Mouse (Mus musculus) urinary bladder, postnatal 36 days (tissue): ENCODE measurements around the gene Stx1b.
"Not testable (repeated sequence)": the region's sequence is repeated elsewhere in the genome, so short reads cannot be mapped to it uniquely, and the experiment has no call there.

ENCODE experiments used
- DNase-seq, 2 experiments: peaks; one replicate each; pipeline ENCODE4 v3.0.0; 2022; ENCODE audit warnings: low spot score in 2 of 2, mixed read lengths in 1 of 2

Stx1b gene

GRCm38 (mm10) chr7:127824176-127824871 is at the start of gene Stx1b, which contains the start of gene Stx4a:
TSS of gene Stx1b (minus strand) at chr7:127824549.
TSS of gene Stx4a (plus strand) at chr7:127824294.
- no peak for DNase-seq

DNA sequence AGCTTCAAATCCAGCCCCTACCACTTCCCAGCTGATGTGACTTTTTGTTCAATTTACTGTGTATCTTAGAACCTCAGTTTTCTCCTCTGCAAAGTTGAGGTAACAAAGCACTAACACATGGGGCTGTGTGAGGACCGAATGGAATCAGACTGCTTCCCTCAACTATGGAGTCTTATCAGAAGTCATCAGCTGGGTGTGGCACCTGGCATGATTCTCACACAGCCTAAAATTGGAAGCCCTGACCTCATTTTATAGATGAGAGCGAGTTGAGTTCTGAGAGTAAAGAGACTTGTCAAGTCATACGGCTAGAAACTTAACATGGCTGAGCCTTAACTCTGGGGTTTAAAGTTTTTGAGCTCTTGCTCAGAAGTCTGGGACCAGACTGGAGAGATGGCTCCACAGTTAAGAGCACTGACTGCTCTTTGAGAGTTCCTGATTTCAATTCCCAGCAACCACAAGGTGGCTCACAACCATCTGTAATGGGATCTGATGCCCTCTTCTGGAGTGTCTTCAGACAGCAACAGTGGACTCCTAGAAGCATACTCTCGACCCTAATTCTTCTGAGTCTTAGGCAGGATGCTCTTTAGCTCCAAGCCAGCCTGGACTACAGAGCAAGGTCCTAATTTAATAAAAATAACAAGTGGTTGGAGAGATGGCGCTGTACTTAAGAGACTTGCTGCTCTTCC is 45.9 kb upstream of the Stx1b start:
- DNase-seq = no peak

DNA sequence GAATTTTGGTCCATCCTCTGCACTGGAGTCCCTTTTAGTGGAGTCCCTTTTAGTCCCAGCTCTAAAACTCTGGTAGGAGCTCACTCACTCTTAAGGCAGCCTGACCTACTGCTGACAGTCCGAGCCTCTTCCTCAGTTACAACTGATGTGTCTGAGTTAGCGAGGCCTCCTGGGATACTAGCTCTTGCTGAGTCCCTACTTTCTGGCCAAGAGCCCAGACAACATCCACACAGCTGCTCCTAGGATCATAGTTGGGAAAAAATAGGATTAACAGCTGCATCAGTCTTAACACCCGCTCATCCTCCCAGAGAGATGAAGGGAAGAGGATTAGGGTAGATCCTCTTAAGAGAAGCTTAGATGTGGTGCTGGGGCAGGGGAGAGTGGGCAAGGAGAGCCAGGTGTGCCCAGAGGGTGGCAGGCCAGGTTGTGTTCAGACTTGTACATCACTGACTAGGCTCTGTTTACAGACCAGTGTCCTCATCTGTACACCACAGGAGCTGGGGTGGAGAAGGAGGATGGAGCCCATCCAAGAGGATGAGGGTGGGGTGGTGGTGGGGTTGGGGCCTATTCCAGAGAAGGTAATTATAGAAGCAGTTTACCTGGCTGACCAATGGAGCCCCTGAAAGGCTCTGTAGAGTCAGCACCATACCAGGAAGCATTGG is 44.9 kb upstream of the Stx1b start:
- DNase-seq = no peak

GRCm38 (mm10) chr7:127867641-127868040 is 43.3 kb upstream of the Stx1b start:
- no peak for DNase-seq

DNA sequence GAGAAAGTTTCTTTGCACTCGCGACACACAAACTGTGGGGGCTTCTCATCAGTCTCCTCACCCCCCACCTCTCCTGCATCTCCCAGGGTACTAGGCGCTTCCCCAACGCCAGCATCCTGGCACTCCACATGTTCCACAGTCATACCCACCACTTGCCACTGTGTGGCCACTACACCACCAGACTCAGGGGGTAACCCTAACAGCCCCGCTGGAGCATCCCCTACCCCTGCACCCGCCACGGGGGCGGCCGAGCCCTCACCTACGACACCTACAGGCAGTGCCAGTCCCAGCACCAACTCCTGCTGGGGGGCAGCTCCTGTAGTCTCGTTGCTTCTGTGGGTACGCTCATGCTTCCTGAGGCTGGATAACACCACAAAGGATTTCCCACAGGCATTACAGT is 42.1 kb upstream of the Stx1b start:
- DNase-seq = no peak

GRCm38 (mm10) chr7:127858258-127858657 is 33.9 kb upstream of the Stx1b start:
- DNase-seq = no peak

- peak; percentile 20 to 25 for DNase-seq
These were observed 26.6 kb upstream of the Stx1b start for GRCm38 (mm10) chr7:127850906-127851305.

DNA sequence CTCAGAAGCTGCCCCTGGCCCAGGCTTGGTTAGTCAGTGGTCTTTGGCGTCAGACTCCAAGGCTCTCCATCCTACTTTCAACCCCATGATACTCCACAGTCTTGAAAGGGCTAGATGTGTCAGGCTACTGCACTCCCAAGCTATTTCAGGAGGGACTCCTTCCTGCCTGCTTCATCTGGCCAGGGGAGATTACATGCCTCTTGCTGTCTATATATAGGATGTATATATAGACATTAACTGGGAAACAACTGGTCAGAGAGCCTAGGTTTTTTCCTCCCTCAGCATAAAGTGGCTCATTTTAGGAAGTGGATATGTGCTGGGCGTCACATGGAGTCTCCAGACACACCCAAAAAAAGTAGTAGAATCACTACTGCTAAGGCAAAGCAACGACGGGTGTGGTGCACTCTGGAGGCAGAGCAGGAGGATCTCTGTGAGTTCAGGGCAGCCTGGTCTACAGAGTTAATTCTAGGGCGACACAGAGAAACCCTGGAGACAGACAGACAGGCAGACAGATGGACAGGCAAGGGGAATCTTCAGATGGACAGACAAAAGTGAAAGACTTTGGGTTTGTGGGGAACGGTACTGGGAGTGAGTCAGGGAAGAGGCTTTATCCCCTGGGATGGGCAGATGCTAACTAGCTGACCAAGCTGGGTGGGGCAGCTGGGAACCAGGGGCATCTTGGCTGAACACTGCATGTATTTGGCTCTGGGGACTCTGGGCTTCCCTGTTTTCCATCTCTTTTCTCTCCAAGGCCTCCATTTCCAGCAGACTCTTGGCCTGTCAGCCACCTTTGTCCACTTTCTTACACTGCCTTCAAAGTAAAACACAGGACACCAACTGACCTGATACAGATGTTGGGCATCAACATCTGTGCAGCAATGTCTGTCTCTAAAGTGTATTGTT is 25.9 kb upstream of the Stx1b start:
- peak in 1 of 2 experiments; percentile 12 for DNase-seq

- DNase-seq = peak; percentile 80 to 84
These were observed 17.8 kb upstream of the Stx1b start for GRCm38 (mm10) chr7:127842001-127842718.

DNA sequence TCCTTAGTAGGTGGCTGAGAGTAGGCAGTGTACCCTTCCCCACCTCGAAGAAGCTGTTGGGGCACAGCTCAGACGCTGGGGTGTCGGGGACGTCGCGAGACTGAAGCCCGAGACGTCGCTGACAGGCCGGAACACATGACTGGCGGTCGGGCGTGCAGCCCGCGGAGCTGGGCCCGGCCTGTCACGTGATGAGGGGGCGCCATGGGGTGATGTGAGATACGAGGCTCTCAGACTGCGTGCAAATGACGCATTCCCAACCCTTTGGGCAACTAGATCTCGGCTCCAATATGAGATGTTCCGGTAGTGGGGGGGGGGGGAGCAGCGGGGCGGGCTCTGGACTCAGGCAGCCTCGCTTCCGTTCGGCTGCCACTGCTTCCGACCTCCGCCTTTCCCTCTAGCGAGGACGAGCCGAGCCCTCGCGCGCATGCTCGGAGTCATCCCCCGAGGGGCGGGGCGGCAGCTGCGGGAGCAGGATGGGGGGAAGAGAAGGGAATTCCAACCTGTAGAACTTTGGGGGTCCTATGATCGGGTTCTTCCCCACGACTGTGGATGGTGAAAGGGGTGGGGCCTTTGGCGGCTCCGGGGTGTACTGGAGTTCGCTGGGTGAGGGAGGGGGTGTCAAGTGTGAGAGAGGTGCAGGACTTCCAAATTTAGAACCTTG is 17.1 kb upstream of the Stx1b start:
- DNase-seq = peak; percentile 86 to 93

DNA sequence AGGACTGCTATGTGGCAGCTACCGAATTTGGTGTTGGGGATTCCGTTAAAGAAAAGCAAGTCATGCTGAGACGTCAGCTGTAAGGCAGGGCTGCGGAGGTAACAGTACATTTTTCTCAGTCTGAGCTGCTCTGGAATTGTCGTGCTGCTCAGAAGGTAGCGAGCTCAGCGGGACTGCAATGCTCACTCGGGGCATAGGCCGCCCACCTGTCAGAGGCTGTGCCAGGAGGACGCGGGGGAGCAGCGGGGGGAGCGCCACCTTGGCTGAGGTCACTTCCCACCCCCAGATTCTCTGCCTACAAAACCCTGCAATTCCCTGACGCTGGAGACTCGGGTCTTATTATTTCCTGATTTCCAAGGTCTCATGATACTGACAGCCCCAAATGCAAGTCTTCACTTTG is 16.5 kb upstream of the Stx1b start:
- peak; percentile 18 to 38 for DNase-seq

- not testable (repeated sequence) for DNase-seq
These were observed 15.7 kb upstream of the Stx1b start for GRCm38 (mm10) chr7:127840031-127840430.

DNA sequence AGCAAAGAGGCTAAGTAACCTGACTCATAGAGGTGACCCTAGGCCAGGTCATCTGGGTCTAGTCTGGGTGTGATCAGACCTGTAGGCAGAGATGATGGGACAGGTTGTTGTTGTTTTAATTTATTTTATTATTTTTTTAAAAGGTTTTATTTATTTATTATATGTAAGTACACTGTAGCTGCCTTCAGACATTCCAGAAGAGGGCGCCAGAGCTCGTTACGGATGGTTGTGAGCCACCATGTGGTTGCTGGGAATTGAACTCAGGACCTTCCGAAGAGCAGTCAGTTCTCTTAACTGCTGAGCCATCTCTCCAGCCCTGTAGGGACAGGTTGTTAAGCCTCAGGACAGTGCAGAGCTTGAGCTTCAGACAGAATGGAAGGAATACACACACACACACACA is 13.5 kb upstream of the Stx1b start:
- not testable (repeated sequence) for DNase-seq

DNA sequence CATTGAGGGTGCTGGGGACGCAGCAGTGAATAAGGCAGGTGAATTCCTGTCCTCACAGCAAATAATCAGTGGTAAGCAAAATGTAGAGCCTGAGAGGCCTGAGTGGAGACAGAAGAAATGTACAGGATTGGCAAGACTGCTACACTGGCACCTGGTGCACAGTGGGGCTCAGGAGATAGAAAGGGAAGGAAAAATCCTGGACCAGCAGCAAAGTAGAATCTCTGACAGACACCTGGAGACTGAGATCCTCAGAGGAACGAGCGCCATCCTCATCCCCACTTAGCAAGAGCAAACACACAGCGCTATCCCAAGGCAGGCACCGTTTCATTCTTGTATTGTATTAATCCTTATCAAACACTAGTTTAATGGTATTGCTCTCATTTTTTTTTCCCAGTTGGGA is 13.1 kb upstream of the Stx1b start:
- DNase-seq = no peak

GRCm38 (mm10) chr7:127835550-127835949 is 11.2 kb upstream of the Stx1b start:
- no peak for DNase-seq

- no peak for DNase-seq
These were observed 845 bp downstream of the Stx1b start for GRCm38 (mm10) chr7:127823236-127824171.

DNA sequence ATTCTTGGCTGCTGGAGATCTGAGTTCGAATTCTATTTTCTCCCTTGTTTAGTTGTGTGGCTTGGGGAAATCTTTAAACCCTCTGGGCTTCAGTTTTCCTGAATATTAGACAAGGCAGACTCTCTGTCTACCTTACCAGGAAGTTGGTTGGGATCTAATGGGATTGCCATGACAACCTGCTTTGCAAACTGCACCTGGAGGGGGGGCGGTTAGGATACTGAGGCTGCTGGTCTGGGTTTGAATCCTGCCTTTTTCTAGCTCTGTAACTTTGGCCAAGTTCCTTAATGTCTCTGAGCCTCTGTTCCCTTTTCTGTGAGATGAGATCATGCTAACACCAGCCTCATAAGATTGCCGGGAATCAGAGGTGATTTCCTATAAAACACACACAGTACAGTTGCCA is 1.9 kb downstream of the Stx1b start:
- DNase-seq = no peak

GRCm38 (mm10) chr7:127820836-127821509 is 3.4 kb downstream of the Stx1b start:
- no peak for DNase-seq

GRCm38 (mm10) chr7:127817776-127818175 is 6.6 kb downstream of the Stx1b start:
- no peak for DNase-seq
